Mouse (Mus musculus) E14TG2a.4 (cell line): ENCODE results near the gene Gcnt4.

Source experiments
- CTCF ChIP-seq: conservative IDR thresholded peaks from 2 replicates; pipeline ENCODE4 v1.5.1; 2014; ENCODE audit warnings: low read length
- NANOG ChIP-seq: IDR thresholded peaks from 2 replicates; pipeline ENCODE4 v1.6.1; 2014; ENCODE audit warnings: borderline replicate concordance, low read length, mixed read lengths
- POU5F1 ChIP-seq: IDR thresholded peaks from 2 replicates; pipeline ENCODE4 v1.6.1; 2014; ENCODE audit warnings: low read length, borderline replicate concordance

GRCm38 (mm10) chr13:96947722-96948121, 23.2 kb downstream of the Gcnt4 start:
- TF ChIP-seq CTCF (no peak), NANOG (no peak), POU5F1 (no peak)
